In the genomic region with DNA sequence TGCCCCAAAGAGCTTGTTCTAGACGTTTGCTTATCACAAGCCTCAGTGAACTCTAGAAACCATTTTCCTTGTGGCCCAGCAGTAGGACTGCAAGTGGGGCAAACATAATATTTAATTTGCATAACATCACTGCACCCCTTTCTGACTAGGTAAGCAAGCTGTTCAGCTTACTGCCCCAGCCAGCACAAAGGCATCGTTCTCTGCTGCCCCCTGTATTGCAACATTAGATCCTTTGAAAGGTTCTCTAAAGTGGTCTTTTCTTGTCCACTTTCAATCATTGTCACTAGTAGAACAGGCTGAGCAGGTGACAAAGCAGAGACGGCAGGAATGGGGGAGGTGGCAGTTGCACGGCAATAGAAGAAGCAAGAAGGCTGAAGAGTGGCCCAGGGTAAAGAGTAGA, we compare ENCODE assay signal across 13 mouse cellular contexts.
"Had no signal": no experiment of that assay in that cellular context is flagged by ENCODE, and none has a peak within 500 bp of the region (broad histone marks: within the 10 kb centered on the region; RNA-seq: fewer than 3 reads in every experiment).

No protein-coding gene starts in this region.

- H3K4me2 ChIP-seq: limb, embryonic 13.5 days; neural tube, embryonic 15.5 days had no signal

- DNase-seq: kidney, adult 11 months; kidney, adult 9 months; kidney, postnatal 36 days; left cerebral cortex, postnatal 4 days; midbrain, embryonic 14.5 days; right cerebral cortex, adult 18-20 months; thymus, adult 2 months; thymus, postnatal 25 days had no signal

- H3K9me3 ChIP-seq: limb, embryonic 13.5 days; midbrain, embryonic 10.5 days; neural tube, embryonic 15.5 days had no signal

- H3K36me3 ChIP-seq: limb, embryonic 13.5 days; midbrain, embryonic 10.5 days; neural tube, embryonic 15.5 days had no signal

- H3K9ac ChIP-seq: limb, embryonic 13.5 days; liver, embryonic 14.5 days; neural tube, embryonic 15.5 days had no signal

- H3K27me3 ChIP-seq: limb, embryonic 13.5 days; neural tube, embryonic 15.5 days had no signal

- H3K4me1 ChIP-seq: neural tube, embryonic 15.5 days had no signal

- H3K4me3 ChIP-seq: limb, embryonic 13.5 days; midbrain, embryonic 10.5 days; myocyte; neural tube, embryonic 15.5 days had no signal

- H3K27ac ChIP-seq: liver, embryonic 14.5 days; midbrain, embryonic 10.5 days; neural tube, embryonic 15.5 days had no signal
